Mouse (Mus musculus) midbrain, embryonic 16.5 days (tissue): ENCODE results near the gene Sgf29. TPM values are rescaled to one million over a fixed set of nuclear protein-coding genes. Genes with fewer than 3 reads are reported as not detected.
"Not testable (repeated sequence)": the region's sequence is repeated elsewhere in the genome, so short reads cannot be mapped to it uniquely, and the experiment has no call there.

Experiments used
- ATAC-seq: fragments of 200-750 bp; cut with Nextera tagmentation; 2 replicates; pipeline ENCODE4 v1.8.0; 2017; ENCODE audit warnings: moderate TSS enrichment
- H3K27ac ChIP-seq: fragments of 300-500 bp; sonication (generic); 2 replicates; pipeline ENCODE4 v1.5.1; 2014; ENCODE audit warnings: mild to moderate bottlenecking, low read length, mixed read lengths
- H3K27me3 ChIP-seq: fragments of 300-500 bp; sonication (generic); 2 replicates; pipeline ENCODE4 v1.6.1; 2014; ENCODE audit warnings: low read depth, low read length, mixed read lengths; ENCODE audit not compliant: control insufficient read depth, insufficient read depth
- H3K36me3 ChIP-seq: fragments of 300-500 bp; sonication (generic); 2 replicates; pipeline ENCODE4 v1.6.1; 2014; ENCODE audit warnings: mild to moderate bottlenecking, low read length, moderate library complexity, mixed read lengths; ENCODE audit not compliant: control insufficient read depth, insufficient read depth
- H3K4me1 ChIP-seq: fragments of 300-500 bp; sonication (generic); 2 replicates; pipeline ENCODE4 v1.6.1; 2014; ENCODE audit warnings: mild to moderate bottlenecking, low read length, mixed read lengths; ENCODE audit not compliant: control insufficient read depth, insufficient read depth
- H3K4me2 ChIP-seq: fragments of 300-500 bp; sonication (generic); 2 replicates; pipeline ENCODE4 v1.6.1; 2014; ENCODE audit warnings: mild to moderate bottlenecking, low read length, mixed read lengths
- H3K4me3 ChIP-seq: fragments of 300-500 bp; sonication (generic); 2 replicates; pipeline ENCODE4 v1.5.1; 2014; ENCODE audit warnings: low read depth, mild to moderate bottlenecking, low read length, moderate library complexity, mixed read lengths
- H3K9ac ChIP-seq: fragments of 300-500 bp; sonication (generic); 2 replicates; pipeline ENCODE4 v1.6.1; 2014; ENCODE audit warnings: low read depth, low read length, mixed read lengths
- H3K9me3 ChIP-seq: fragments of 300-500 bp; sonication (generic); replicated peaks from 2 replicates; pipeline ENCODE4 v1.6.1; 2014; ENCODE audit warnings: mild to moderate bottlenecking, low read length, mixed read lengths; ENCODE audit not compliant: control insufficient read depth, poor library complexity, severe bottlenecking
- WGBS: fragments of 180-500 bp; shearing (Covaris S2); extraction: QIAGEN DNeasy Blood & Tissue Kit; methylation state at CpG from one replicate; pipeline ENCODE4 v1.1.7; 2014; 5-methylcytosine and 5-hydroxymethylcytosine counted together
- polyA plus RNA-seq: library from polyadenylated mRNA; unstranded; fragments of >200 nt; fragmentation: Nextera tagmentation; extraction: Ambion mirVana; gene quantifications from 2 replicates; pipeline ENCODE4 v1.2.1, GENCODE M21; 2015

Gene Sgf29
- polyA plus RNA-seq, 1 experiment from 2014 or later = 56.9 TPM

DNA sequence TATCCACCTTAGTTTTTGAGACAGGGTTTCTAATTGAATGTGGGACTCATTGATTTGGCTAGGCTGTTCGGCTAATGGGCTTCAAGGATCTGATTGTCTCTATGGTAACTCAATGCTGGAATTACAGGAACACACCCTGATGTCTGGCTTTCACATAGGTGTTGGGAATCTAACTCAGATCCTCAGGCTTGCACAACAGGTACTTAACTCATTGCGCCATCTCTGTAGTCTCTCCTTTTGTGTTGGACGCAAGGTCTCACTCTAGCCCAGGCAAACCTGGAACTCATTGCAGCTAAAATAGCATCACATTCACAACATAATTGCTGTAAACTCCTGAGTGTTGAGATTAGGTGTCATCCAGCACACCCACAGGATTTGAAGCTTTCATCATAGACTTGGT is 21.0 kb downstream of the Sgf29 start:
- 95% methylated on average over 3 of the region's 3 CpGs for WGBS
- no peak for ATAC-seq

DNA sequence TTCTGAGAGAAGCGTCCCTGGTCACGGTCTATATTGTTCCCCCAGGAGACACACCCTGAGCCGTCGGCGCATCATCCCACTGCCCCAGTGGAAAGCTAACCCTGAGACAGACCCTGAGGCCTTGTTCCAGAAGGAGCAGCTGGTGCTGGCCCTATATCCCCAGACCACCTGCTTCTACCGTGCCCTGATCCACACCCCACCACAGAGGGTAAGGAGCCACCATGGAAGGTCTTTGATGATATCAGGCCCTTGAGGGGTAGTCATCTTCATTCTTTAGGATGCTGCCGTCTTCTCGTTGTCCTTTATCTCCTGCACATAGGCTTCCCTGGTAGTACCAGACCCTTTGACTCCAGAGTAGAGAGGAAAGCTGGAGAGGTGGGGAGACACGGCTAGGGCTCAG is 23.0 kb downstream of the Sgf29 start:
- no peak overlapping the region for H3K9ac ChIP-seq

More for the DNA sequence above, 21.0 kb downstream of the Sgf29 start:
- no peaks in the 10 kb centered on the region for H3K9me3 ChIP-seq
- peaks cover 21% of the 10 kb centered on the region for H3K36me3 ChIP-seq
- H3K4me3 ChIP-seq = no peak overlapping the region
- no peaks in the 10 kb centered on the region for H3K4me1 ChIP-seq
- no peak overlapping the region for H3K4me2 ChIP-seq
- no peak overlapping the region for H3K27ac ChIP-seq
- H3K27me3 ChIP-seq = no peaks in the 10 kb centered on the region
- H3K9ac ChIP-seq = no peak overlapping the region

DNA sequence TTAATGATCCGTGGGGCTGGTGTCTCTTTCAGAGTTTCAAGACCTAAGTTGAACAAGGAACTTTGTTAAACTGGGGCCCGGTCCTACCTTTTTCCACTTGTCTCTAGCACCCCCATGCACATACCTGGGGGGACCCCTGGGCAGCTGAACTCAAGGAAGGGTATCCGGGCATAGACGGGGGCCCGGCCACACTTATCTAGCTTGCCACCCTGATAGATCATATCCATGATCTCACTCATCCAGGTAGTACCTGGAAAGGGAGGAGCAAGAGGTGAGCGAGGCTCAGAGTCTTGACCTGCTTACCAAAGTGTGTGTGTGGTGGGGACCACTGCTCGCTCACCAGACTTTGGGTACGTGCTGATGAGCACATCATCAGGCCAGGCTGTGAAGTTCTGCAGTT is 26.0 kb downstream of the Sgf29 start:
- no peak overlapping the region for H3K27ac ChIP-seq
- 96% methylated on average over 8 of the region's 8 CpGs for WGBS
- H3K4me3 ChIP-seq = no peak overlapping the region
- ATAC-seq = no peak
- H3K4me2 ChIP-seq = no peak overlapping the region
- H3K27me3 ChIP-seq = no peaks in the 10 kb centered on the region
- H3K36me3 ChIP-seq = peaks cover 13% of the 10 kb centered on the region
- no peaks in the 10 kb centered on the region for H3K4me1 ChIP-seq
- no peaks in the 10 kb centered on the region for H3K9me3 ChIP-seq
- H3K9ac ChIP-seq = no peak overlapping the region

More for the DNA sequence above, 23.0 kb downstream of the Sgf29 start:
- no peak overlapping the region for H3K4me3 ChIP-seq
- 94% methylated on average over 9 of the region's 9 CpGs for WGBS
- H3K36me3 ChIP-seq = peaks cover 14% of the 10 kb centered on the region
- H3K27ac ChIP-seq = no peak overlapping the region
- H3K9me3 ChIP-seq = no peaks in the 10 kb centered on the region
- no peak overlapping the region for H3K4me2 ChIP-seq
- H3K27me3 ChIP-seq = no peaks in the 10 kb centered on the region
- ATAC-seq = no peak
- H3K4me1 ChIP-seq = no peaks in the 10 kb centered on the region

DNA sequence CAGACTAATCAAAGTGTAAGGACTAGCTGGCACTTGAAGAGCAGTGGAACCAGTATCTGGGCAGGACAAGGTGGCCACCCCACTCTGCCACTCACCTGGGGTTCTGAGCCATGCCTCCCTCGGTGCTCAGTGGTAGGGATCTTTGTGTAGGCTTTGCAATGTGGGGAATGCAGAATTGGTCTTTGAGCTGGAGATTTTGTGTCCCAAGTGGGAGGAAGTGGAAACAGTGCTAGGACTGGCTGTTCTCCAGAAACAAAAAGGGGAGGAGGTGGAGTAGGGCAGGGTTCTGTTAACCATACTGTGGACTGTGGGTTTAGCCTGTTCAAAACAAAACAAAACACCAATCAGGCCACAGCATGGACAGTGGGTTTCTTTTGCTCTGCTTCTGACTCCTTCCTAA is 27.1 kb downstream of the Sgf29 start, which contains the start of gene Sult1a1:
Gene Sult1a1, minus strand, starts transcription at position 226 of the 400 bp plus-strand sequence.
- no peak within 1 kb of the TSS for H3K4me2 ChIP-seq
- no peaks in the 10 kb centered on the region for H3K27me3 ChIP-seq
- no peak within 1 kb of the TSS for H3K9ac ChIP-seq
- 75% methylated on average over 1 of the region's 1 CpGs for WGBS
- no peak within 1 kb of the TSS for H3K27ac ChIP-seq
- H3K4me3 ChIP-seq = no peak within 1 kb of the TSS
- no peaks in the 10 kb centered on the region for H3K4me1 ChIP-seq
- peaks cover 12% of the 10 kb centered on the region for H3K36me3 ChIP-seq
- no peaks in the 10 kb centered on the region for H3K9me3 ChIP-seq
- ATAC-seq = no peak

DNA sequence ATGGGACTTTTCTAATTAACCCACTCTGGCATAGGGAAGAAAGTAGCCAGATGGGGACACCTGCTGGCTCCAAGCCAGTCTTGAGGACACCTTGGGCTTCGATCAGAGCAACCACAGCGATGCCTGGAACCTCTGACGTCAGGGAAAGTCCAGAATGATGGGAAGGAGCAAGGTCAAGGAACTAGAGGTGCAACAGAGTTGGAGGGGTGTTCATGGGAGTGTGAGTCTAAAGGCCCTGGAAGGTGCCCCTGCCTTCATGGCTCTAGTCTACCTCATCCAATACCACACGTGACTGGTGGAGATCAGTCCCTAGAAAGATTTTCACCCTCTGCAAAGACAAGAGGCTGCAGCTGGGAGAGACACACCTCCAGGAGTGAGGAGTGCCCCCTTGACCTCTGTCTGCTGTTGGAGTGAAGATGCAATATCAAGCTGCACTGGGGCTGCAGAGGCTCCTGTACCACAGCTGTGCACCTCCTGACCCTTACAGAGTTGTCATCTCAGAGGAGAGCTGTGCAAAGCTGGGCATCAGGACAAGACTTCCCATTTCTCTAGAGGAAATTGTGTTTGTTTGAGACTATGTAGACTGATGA is 27.6 kb downstream of the Sgf29 start:
- Histone ChIP-seq H3K9me3 (no peaks in the 10 kb centered on the region), H3K4me1 (no peaks in the 10 kb centered on the region), H3K27ac (no peak overlapping the region), H3K36me3 (peaks cover 8% of the 10 kb centered on the region), H3K4me3 (no peak overlapping the region), H3K4me2 (no peak overlapping the region), H3K27me3 (no peaks in the 10 kb centered on the region), H3K9ac (no peak overlapping the region)
- no peak for ATAC-seq
- 83% methylated on average over 4 of the region's 4 CpGs for WGBS

DNA sequence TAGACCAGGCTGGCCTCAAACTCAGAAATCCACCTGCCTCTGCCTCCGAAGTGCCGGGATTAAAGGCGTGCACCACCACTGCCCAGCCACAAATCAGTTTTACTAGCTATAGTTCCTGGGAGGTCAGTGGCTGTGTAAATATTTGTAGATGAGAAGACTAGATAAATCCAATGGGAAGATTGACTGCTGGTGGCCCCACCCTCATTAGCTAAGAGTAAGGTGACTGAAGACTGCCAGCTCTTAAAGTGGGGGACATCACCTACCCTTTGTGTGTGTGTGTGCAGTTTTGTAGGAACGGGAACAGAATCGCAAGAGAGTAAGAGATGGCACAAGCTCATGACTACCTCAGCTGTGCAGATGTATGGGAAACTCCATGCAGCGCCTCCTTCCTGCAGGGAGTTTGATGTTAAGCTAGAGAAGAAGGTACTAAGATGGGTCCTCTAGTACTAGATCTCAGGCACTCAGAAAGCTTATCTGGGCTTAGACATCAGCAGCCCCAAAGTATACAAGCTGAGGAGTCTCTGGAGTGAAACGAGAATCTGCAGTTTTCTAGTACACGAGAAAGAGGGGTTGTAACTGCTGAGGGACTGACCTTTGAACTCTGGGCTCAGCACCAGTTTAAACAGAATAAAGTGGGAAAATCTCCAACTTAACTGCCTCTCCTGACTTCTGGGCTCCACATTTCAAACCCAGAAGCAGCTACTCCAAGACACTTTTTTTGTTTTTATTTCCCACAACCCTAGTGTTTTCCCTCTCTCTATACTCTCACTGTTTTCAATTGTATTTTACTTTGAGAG is 29.6 kb downstream of the Sgf29 start:
- Histone ChIP-seq H3K9me3 (no peaks in the 10 kb centered on the region), H3K27me3 (no peaks in the 10 kb centered on the region), H3K27ac (no peak overlapping the region), H3K9ac (no peak overlapping the region), H3K4me1 (no peaks in the 10 kb centered on the region), H3K4me2 (no peak overlapping the region), H3K36me3 (no peaks in the 10 kb centered on the region), H3K4me3 (no peak overlapping the region)
- 83% methylated on average over 8 of the region's 8 CpGs for WGBS
- no peak for ATAC-seq

DNA sequence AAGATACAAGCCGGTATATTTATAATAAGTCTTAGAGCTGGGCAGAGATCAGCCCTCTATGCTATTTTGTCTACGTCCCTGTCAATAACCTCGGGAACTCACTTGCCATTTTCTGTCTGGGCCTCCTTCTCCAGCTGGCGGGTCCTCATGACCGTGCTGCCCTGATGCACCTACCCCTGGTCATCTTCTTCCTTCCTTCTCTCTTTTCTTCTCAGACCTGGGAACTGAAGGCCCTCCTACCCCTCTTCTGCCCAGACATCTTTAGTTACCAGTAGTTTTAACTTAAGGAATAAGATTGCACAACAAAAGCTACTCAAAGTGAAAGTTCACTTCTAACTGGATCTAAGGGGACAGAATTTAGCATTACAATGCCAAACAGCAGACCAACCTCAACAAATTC is 30.6 kb downstream of the Sgf29 start:
- Histone ChIP-seq H3K36me3 (no peaks in the 10 kb centered on the region), H3K4me3 (no peak overlapping the region), H3K27ac (no peak overlapping the region), H3K4me2 (no peak overlapping the region), H3K9ac (no peak overlapping the region), H3K9me3 (no peaks in the 10 kb centered on the region), H3K27me3 (no peaks in the 10 kb centered on the region), H3K4me1 (no peaks in the 10 kb centered on the region)
- no peak for ATAC-seq
- 93% methylated on average over 5 of the region's 5 CpGs for WGBS

DNA sequence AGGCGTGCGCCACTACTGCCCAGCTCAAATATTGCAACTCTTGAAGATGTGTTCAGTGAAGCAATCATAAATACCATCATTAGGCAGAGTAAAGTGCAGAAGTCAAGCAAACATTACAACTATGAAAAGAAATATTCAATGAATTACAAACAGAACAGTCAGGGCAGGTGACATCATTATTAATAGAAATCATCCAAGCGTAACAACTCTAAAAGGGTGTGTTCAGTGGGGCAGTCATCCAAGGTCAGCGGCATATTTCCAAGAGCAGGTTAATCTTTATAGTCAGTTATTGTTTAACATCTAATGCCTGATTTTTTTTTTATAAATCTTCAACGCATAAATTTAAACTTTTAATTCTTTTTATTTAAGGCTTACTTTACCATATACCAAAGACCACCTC is 32.1 kb downstream of the Sgf29 start:
- Histone ChIP-seq H3K4me3 (no peak overlapping the region), H3K9ac (no peak overlapping the region), H3K27ac (no peak overlapping the region), H3K4me1 (no peaks in the 10 kb centered on the region), H3K27me3 (no peaks in the 10 kb centered on the region), H3K36me3 (no peaks in the 10 kb centered on the region), H3K4me2 (no peak overlapping the region), H3K9me3 (no peaks in the 10 kb centered on the region)
- no peak for ATAC-seq
- WGBS = 98% methylated on average over 5 of the region's 5 CpGs

DNA sequence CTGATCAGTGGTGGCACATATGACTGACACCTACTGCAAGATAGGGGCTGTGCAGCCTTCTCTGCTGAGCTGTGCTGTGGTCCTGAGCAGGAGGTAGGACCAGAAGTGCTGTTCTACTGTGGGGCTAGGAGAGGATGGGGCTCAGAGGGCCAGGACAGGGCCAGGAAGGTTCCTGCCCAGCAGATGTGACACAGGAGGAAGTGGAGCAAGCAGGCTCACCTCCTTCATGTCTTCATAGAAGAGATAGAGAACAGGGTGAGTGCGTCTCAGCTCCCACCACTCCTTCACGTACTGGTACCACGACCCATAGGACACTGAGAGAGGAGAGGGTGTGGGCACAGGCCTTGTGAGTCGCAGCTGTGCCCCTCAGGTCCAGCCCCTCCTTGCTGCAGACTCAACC is 39.0 kb downstream of the Sgf29 start:
- H3K27ac ChIP-seq, H3K4me1 ChIP-seq, H3K9me3 ChIP-seq, H3K9ac ChIP-seq, H3K4me3 ChIP-seq, H3K4me2 ChIP-seq, ATAC-seq, H3K27me3 ChIP-seq: not testable (repeated sequence)
- peaks cover 17% of the 10 kb centered on the region for H3K36me3 ChIP-seq
- WGBS = 80% methylated on average over 4 of the region's 4 CpGs
